Mouse (Mus musculus) yolk sac, embryonic 10.5 days (tissue): ENCODE measurements around the gene Ndufa4l2.
A peak's percentile ranks its signal among the peaks of the same experiment; 100 is the strongest.

Experiments
- DNase-seq: peaks from one replicate; pipeline ENCODE4 v3.0.0-alpha.2; 2017; ENCODE audit warnings: low spot score

Ndufa4l2 gene

DNA sequence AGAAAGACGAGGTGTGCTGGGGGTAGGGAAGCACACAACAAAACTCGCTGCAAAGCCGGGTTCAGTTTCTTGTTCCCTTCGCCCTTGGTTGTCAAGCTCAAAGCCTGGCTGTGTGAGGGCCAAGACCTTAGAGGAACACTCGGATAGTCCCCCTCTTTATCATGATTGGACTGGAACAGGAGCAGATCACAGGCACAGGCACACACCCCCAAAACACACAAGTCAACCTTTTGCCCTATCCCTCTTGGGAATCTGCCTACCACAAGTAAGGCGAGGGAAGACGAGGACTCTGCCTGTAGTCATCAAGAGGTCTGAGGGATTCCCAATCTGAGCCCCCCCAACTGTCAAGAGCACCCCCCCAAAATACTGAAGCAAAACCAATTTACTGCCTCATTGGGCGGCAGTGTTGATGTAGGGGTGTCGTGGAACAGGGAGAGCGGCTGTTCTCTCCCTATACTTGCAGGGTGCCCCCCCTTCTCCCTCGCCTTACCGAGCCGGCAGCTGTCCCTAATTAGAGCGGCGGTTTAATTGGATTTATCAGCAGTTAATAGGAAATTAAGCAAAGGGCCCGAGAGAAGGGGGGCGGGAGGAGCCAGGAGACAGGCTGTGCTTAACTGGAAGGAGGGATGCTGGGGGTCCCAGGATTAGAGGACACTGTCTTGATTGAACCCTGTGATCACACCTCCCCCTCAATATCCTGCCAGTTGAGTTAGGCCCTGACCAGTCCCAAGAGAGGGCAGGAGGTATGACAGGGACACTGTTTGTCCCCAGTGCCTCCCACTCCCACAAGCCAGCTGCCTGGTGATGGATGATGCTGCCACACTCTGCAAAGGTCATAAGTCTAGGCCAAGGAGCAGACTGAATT, 4.7 kb upstream of the Ndufa4l2 start:
- DNase-seq, result no peak

DNA sequence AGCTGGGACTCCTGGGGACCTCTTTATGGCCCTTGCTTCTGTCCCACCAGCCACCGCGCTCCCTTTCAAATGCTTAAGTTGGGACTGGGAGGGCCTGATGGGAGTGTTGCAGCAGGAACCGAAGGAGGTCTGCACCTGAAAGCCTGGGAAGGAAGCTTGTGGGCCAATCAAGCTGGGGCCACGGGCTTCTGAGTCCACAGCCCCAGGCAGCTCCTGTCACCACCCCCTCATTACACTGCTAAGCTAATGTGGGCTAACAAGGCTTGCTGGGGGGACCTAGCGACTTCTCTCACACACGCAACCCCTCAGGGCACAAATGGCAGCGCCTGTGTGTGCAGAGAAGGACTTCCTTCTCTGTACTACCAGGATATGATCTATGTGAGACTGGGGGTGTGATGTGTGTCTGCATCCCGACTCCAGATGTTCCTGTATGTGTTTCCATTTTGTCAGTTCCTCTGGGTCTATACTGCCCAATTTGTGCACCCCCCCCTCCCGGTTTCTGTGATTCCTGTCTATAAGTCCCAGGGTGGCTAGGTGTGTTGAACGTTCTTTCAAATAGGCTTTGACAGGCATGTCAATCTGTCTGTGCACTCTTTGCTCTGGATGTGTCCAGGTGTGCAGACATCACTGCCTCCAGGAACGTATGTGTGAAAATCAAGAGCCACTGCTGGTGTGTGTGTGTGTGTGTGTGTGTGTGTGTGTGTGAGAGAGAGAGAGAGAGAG, 3.7 kb upstream of the Ndufa4l2 start:
- DNase-seq, result no peak

DNA sequence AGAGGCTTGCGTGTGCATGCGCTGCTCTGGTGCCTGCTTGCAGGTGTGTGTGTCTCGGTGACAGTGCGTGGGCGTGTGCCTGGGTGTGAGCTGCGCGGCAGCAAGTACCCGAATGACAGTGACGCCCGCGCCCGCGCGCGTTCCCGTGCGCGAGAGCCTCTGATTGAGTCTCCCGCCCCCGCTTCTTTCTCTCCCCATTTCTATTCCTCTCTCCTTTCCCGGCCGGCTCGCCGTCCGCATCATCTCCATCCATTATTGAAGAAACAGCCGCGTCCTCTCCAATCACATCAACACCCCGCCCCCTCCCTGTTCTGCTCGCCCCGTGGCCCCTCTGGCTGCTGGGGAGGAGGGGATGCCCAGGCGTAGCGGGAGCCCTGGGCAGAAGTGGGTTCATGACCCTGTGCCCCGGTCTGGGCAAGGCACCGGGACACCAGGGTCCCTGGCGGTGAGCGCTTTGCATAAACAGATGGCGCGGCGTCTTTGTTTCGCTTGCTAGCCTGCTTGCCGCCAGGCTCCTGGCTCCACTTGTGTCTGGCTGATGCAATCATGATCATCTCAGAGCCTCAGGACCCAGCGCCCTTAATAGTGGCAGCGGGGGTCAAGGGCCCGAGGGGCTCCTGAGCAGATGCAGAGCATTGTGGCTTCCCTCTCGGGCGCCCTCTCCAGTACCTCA, 3.0 kb upstream of the Ndufa4l2 start:
- no peak for DNase-seq

DNA sequence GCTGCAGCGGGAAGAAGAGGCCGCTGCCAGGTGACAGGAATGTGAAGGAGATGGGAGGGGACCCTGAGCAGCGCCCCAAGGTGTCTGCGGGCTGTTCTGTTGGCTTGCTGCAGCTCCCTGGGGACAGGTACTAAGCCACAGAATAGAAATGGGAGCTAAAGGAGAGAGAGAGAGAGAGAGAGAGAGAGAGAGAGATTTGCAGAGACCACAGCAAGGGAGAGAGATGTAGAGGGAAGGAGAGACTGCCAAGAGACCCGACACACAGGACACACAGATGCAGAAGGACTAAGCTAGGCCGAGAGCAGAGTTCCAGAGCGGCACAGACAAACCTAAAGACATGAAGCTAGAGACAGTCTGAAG, 2.5 kb upstream of the Ndufa4l2 start:
- DNase-seq, result no peak

DNA sequence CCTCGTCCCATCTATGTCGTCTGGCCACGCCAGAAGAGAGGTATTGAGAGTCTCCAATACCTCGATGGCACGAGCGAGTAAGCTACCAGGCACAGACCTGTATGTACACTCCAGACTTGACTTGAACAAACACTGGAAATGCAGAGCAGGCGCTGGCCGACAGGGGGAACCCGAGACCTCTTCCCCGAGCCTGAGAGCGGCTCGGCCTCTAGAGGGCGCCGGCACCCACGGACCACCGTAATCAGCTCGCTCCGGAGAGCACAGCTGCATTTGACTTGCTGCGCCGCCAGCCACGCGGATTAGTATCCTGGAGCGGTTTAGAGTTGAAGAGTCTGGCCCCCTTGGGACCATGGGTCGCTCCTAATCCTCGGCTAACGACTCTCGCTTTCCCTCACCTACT, 2.0 kb upstream of the Ndufa4l2 start:
- DNase-seq, result peak; percentile 89

DNA sequence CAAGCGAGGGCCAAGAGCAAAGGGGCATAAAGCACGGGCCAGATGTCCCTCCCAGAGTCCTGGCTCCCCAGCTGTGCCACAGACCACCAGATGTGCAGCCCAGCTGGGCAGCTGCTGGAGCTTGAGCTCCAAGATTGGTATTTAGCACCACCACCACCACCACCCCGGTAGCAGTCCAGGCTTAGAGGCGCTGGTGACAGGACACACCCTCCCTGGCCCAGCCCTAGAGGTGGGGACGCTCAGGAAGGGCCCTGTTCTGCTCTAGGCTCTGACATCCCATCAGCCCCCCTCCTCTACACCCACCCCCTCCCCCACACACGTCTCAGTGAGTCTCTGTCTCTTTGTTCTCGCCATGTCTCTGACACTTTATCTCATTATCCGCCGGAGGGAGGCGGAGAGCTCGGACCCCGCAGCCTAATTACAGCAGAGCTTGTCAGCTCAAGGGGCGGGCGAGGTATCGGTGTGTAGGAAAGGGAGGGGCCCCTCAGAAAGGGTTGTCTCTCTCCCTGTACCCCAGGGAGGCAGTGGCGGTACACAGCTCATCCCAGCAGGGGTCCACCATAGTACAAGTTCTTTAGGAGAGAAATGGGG, 1.2 kb upstream of the Ndufa4l2 start:
- no peak for DNase-seq

DNA sequence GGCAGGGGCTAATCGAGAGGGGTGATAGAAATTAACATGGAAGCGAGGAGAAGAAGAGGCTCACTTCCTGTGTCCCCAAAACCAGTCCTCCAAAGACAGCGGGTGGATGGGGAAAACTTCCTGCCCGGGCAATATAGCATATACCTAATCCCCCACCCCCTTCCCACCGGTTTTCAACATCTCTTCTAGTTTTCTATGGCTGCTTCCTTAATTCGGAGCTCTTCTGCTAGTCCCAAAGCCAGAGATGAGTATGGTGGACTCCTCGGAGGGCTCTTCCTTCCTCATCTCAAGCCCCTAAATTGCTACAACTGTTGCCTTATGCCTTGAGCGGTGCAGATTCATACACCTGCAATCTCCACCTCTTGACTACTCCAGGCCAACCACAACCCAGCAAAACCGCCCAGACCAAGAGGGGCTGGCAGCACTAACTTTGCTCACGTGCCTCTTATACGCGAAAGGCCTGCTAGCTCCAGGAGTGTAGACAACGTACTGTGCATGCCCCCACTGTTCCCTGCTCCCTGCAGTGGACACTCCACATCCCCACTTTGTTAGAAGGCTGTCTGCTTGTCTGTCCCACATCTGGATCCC, 562 bp upstream of the Ndufa4l2 start:
- no peak for DNase-seq

DNA sequence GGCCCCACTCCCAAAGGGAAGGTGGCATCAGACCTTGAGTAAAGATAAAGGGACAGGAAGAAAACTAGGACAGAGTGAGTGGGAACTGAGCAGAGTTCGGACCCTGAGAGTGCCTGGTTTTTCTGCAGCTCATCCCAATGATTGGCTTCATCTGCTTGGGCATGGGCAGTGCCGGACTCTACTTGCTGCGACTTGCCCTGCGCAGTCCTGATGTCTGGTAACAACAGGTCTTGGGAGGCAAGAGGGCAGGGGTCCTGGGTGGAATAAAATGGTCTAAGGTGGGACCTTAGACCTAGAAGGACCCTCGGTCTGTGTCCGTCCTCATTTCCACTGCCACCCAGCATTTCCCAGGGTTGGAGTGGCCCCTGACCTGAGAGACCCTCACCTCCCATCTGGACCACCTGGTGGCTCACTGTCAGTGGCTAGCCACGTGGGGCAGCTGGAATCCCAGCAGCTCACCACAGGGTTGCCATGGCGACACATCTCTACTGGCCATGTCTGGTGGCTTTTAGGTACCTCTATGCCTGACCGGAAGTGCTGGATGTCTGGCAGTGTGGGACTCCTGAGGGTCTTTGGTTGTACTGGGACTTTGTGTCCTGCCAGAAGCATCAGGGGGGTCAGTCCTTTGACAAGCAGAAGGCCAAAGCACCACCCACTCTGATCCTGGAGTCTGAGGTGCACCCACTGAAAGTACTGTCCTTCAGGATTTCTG, 660 bp downstream of the Ndufa4l2 start:
- no peak for DNase-seq

DNA sequence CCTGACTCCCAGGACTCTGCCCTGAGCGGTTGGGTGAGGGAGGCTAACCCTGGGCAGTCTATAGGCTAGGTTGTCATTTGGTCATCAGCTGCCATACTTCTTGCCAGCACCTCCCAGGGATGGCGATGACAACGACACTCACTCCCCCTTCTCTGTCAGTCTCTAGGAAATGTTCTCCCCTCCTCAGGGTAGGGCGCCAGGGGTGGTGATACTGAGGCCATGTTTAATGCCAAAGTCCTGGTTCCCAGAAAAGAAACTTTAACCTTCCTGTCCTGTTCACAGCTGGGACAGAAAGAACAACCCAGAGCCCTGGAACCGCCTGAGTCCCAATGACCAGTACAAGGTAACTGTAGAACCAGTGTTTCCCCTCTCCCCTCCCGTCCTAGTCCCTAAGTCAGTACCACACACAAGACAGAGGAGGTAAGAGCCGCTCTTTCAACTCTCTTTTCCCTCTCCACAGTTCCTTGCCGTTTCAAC, 1.3 kb downstream of the Ndufa4l2 start:
- no peak for DNase-seq

DNA sequence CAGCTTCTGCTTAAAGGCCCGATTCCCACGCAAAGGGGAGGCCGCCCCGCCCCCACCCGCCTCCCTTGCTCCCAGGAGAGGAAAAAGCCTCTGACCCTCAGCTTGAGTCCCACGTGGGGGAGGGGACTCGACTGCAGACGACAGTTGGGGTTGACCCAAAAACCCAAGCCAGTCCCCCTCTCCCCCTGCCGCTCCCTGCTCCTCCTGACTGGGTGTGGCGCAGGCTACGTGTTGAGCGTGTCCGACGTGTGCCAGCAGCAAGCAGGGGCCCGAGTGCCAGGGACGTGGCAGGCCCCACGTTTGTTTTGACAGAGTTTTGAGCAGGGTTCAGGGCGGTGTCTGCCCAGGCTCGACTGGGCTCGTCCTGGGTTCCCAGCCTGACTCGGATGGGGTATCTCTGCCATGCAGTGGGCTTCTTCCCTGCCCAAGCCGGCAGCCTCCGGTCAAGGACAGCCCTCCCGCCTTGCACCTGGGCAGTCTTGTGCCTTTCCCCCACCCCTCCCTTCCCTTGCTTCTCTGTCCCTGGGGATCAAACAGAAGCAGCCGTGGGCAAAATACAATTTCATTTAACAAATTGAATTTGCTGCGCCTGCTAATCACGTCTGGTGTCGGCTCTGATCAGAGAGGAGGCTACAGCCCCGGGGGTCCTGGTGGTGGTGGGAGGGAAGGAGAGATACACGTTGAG, 2.0 kb downstream of the Ndufa4l2 start:
- DNase-seq, result peak; percentile 40

DNA sequence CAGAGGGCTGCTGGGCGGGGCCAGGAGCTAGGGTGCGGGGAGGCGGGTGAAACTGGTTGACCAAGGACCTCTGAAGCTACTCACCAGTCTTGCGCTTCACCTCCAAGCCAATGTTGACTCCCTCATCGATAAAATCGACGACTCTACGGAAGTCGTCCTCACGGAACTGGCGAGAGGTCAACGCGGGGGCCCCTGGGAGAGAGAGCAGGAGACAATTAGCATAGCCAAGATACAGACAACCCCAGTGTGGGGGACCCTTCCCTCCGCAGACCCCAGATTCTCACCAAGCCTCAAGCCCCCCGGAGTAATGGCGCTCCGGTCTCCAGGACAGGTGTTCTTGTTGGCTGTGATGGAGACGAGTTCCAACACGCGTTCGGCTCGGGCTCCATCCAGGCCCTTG, 3.2 kb downstream of the Ndufa4l2 start:
- no peak for DNase-seq

DNA sequence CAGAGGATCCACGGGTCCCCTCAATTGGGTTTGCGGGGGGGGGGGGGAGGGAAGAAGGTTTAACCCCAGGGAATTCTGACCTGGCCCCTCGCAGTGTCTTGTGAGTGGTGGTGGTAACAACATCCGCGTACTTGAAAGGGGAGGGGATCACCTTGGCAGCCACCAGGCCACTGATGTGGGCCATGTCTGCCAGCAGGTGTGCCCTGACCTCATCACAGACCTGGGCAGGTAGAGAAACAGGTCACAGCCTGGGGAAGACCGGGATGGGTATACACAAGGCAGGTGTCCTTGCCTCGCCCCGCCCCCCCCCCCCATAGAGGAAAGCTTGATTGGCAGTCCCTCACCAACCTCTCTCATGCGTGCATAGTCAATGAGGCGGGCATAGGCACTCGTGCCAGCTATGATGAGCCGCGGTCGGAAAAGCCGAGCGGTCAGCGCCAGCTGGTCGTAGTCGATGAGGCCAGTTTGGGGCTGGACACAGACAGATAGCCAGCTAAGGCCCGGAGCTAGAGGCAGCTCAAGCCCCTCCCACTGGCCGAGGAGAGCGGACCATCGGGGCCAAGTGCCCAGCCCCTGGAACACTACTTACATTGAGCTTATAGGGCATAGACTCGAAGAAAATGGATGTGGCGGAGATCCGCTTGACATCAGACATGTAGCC, 4.4 kb downstream of the Ndufa4l2 start:
- no peak for DNase-seq

DNA sequence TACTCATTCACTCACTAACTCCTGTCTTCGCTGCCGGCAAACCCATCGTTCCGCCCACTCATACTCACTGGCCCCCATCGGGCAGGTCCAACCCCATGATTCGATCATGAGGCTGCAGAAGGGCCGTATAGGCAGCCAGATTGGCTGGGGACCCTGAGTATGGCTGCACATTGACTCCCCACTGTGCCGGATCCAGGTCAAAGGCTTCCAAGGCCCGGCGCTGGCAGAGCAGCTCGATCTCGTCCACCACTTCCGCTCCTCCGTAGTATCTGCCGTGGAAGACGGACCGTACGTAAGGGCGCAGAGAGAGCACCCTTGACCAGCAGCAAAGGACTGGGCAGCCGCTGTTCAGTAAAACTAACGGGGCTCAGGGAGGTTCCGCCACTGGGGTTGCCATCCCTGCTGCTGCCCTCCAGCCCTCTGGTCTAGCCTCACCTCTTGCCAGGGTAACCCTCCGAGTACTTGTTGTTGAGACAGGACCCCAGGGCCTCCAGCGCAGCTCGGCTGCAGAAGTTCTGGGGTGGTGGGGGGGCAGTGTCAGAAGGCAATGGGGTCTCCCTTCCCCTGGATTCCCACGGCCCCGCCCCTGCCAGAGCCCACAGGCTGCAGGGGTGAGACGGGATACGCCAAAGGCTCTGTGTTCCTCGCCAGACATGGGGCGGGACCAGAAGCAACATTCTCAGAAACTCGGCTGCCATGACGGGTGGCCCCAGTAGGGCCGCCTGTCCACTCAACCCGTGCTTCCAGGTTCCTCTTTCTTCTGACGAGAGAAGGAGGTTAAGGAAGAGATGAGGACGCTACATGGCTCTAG, 5.3 kb downstream of the Ndufa4l2 start:
- DNase-seq, result no peak

DNA sequence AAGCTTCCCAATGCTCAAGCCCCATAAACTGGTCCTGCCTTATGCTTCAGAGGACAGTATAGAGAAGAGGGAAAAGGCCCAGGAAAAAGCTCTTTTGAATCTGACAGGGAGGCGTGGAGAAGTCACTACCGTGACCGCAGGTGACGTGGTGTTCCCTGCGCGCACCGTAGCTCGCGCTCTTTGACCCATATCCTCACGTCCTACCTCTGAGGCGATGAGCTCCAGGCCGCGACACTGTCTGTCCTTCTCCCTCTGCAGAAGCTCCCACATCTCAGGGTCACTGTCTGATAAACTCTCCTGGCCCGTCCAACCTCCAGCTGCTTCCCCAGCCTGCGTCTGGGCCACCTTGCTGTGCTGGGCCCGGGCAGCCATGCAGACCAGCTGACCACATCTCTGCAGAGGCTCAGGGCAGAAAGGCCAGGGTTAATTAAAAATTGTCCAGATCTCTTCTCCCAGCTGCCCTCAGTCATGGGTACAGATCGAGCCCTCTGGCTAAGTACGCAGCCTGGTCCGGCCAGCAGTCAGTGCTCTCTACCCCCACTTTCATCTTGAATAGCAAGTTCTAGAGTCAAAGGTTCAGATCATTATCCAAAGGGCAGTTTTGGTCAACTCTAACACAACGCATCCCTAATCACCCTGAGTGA, 6.1 kb downstream of the Ndufa4l2 start:
- peak; percentile 50 for DNase-seq

DNA sequence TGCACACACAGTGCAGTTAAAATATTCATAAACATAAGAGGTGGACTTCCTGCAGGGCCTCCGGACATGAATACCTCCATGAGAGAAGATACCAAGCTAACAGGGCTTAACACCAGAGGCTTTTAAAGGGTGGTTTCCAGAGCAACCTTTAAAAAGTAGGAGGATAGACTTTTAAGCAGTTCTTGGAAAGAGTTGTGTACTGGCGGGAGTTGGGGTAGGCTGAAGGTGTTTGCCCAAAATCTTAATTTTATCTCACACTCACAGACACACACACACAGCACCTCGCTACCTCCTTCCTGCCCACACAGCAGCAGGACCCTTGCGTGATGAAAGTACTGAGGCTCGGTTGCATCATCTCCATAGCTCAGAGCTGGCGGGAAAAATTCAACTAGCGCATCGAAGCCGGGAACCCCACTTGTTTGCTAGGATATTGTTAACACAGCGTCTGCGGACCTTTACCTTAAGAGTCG, 6.9 kb downstream of the Ndufa4l2 start:
- DNase-seq, result peak; percentile 36

DNA sequence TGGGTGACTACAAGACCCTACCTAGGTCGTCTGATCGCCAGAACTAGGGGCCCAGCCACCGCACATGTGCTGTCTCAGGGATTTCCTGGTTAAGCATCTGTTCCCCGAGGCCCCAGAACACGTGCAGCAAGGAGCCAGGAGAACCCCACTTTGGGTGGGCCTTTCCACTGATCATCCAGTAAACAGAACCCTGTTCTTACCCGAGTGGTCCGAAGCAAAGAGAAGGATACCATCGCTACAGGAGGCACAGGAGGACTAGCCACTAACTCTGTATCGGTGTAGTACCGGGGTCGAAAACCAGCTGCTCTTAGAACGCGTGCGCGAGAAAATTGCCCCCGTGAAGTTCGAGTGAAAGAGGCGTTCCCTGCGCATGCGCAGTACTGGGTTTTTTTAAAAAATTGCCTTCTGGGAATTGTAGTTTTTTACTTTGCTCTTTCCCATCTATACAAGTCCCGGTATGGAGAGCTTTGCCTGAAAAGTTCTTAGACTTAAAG, 7.4 kb downstream of the Ndufa4l2 start, which contains the start of gene Shmt2:
Gene Shmt2, minus strand, starts transcription at position 357 of the 494 bp plus-strand sequence.
- peak; percentile 90 for DNase-seq

DNA sequence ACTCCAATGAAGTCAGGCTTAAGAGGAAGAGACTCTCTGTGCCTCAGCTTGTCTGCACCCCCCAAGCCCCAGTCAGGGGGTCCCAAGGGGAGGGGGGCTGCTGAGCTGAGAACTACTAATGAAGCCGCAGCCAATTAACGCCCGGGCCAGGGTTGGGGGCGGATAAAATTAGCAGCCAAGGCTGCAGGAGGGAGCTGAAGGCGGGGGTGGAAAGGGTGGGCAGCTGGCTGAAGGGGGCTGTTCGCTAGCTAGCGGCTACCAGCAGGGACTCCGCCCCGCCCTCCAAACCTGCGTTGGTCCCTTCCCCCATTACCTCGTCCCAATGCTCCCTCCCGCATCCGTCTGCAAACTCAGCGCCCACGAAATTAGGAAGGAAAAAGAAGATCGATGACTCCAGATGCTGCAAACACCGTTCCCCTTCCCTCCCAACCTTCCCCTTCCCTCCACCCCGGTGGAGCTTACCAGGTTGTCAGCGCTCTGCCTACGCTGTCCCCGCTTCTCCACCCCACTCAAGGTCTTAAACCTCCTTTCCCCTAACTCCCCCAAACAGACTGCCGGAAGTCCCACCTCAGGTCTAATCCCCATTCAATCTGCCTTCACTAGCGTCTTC, 10.0 kb downstream of the Ndufa4l2 start:
- DNase-seq, result no peak

DNA sequence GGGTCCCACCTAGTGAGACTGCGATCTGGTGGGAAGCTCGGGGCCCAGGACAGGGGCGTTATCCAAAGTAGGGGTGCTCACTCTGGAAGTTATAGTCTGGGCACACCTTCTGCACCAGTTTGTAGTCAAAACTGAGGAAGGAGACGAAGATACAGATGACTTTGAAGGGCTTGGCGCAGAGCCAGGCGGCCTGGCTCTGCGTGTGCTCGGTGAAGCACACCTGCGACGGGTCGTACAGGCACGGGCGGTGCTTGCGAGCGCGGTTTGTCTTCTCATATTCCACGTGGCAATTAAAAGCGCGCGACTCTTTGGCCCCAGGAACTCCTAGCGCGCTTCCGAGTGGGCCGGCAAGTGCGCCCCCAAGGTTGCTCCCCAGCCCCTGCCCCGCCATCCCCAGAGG, 11.3 kb downstream of the Ndufa4l2 start:
- DNase-seq, result no peak
